Mouse (Mus musculus) neural tube, embryonic 14.5 days (tissue): ENCODE data around the gene Tbx21. TPM values are rescaled to one million over a fixed set of nuclear protein-coding genes. Genes with fewer than 3 reads are reported as not detected.

Experiments
- ATAC-seq: fragments of 200-750 bp; cut with Nextera tagmentation; 2 replicates; pipeline ENCODE4 v1.8.0; 2017; ENCODE audit warnings: low read depth, mild to moderate bottlenecking, moderate TSS enrichment, moderate library complexity
- H3K27ac ChIP-seq: fragments of 300-500 bp; sonication (generic); 2 replicates; pipeline ENCODE4 v1.5.1; 2014; ENCODE audit warnings: low read depth, mild to moderate bottlenecking, control low read depth, low read length, moderate library complexity, mixed read lengths
- H3K27me3 ChIP-seq: fragments of 300-500 bp; sonication (generic); 2 replicates; pipeline ENCODE4 v1.6.1; 2014; ENCODE audit warnings: low read length; ENCODE audit not compliant: control insufficient read depth, insufficient read depth
- H3K36me3 ChIP-seq: fragments of 300-500 bp; sonication (generic); 2 replicates; pipeline ENCODE4 v1.6.1; 2014; ENCODE audit warnings: low read length, mixed read lengths; ENCODE audit not compliant: control insufficient read depth, insufficient read depth
- H3K4me1 ChIP-seq: fragments of 300-500 bp; sonication (generic); 2 replicates; pipeline ENCODE4 v1.6.1; 2014; ENCODE audit warnings: low read length; ENCODE audit not compliant: control insufficient read depth, insufficient read depth
- H3K4me2 ChIP-seq: fragments of 300-500 bp; sonication (generic); 2 replicates; pipeline ENCODE4 v1.6.1; 2014; ENCODE audit warnings: mild to moderate bottlenecking, low read depth, low read length, control low read depth
- H3K4me3 ChIP-seq: fragments of 300-500 bp; sonication (generic); 2 replicates; pipeline ENCODE4 v1.5.1; 2014; ENCODE audit warnings: low read depth, low read length, control low read depth, mixed read lengths
- H3K9ac ChIP-seq: fragments of 300-500 bp; sonication (generic); replicated peaks from 2 replicates; pipeline ENCODE4 v1.6.1; 2014; ENCODE audit warnings: low read depth, mild to moderate bottlenecking, control low read depth, low read length, mixed read lengths
- H3K9me3 ChIP-seq: fragments of 300-500 bp; sonication (generic); 2 replicates; pipeline ENCODE4 v1.6.1; 2016; ENCODE audit warnings: low read length; ENCODE audit not compliant: control insufficient read depth
- WGBS: fragments of 180-500 bp; shearing (Covaris S2); extraction: QIAGEN DNeasy Blood & Tissue Kit; methylation state at CpG from one replicate; pipeline ENCODE4 v1.1.7; 2014; 5-methylcytosine and 5-hydroxymethylcytosine counted together
- polyA plus RNA-seq: library from polyadenylated mRNA; unstranded; fragments of >200 nt; fragmentation: Nextera tagmentation; extraction: Ambion mirVana; gene quantifications from 2 replicates; pipeline ENCODE4 v1.2.1, GENCODE M21; 2014

Tbx21 gene
- polyA plus RNA-seq, 1 experiment from 2014 or later = 0.21 TPM

GRCm38 (mm10) chr11:97104091-97104483, 11.0 kb downstream of the Tbx21 start:
- Histone ChIP-seq H3K27me3 (no peaks in the 10 kb centered on the region), H3K9ac (no peak overlapping the region), H3K27ac (no peak overlapping the region), H3K4me3 (no peak overlapping the region), H3K9me3 (no peaks in the 10 kb centered on the region), H3K4me1 (no peaks in the 10 kb centered on the region), H3K36me3 (no peaks in the 10 kb centered on the region), H3K4me2 (no peak overlapping the region)
- 93% methylated on average over 9 of the region's 9 CpGs for WGBS
- no peak for ATAC-seq

GRCm38 (mm10) chr11:97103163-97104090, 11.7 kb downstream of the Tbx21 start:
- H3K9me3 ChIP-seq = no peaks in the 10 kb centered on the region
- H3K36me3 ChIP-seq = no peaks in the 10 kb centered on the region
- H3K27me3 ChIP-seq = no peaks in the 10 kb centered on the region
- no peak overlapping the region for H3K9ac ChIP-seq
- H3K4me3 ChIP-seq = no peak overlapping the region
- H3K27ac ChIP-seq = no peak overlapping the region
- ATAC-seq = no peak
- no peak overlapping the region for H3K4me2 ChIP-seq
- H3K4me1 ChIP-seq = no peaks in the 10 kb centered on the region
- 95% methylated on average over 10 of the region's 10 CpGs for WGBS

GRCm38 (mm10) chr11:97101722-97102121, 13.4 kb downstream of the Tbx21 start:
- no peaks in the 10 kb centered on the region for H3K27me3 ChIP-seq
- H3K27ac ChIP-seq = no peak overlapping the region
- WGBS = 21% methylated on average over 9 of the region's 9 CpGs
- H3K4me2 ChIP-seq = no peak overlapping the region
- H3K4me1 ChIP-seq = no peaks in the 10 kb centered on the region
- no peaks in the 10 kb centered on the region for H3K36me3 ChIP-seq
- no peaks in the 10 kb centered on the region for H3K9me3 ChIP-seq
- H3K9ac ChIP-seq = no peak overlapping the region
- no peak overlapping the region for H3K4me3 ChIP-seq
- no peak for ATAC-seq

- no peak overlapping the region for H3K4me2 ChIP-seq
- H3K4me3 ChIP-seq = no peak overlapping the region
- WGBS = 24% methylated on average over 18 of the region's 18 CpGs
- H3K9me3 ChIP-seq = no peaks in the 10 kb centered on the region
- H3K27me3 ChIP-seq = no peaks in the 10 kb centered on the region
- H3K9ac ChIP-seq = no peak overlapping the region
- ATAC-seq = no peak
- H3K27ac ChIP-seq = no peak overlapping the region
- no peaks in the 10 kb centered on the region for H3K4me1 ChIP-seq
- no peaks in the 10 kb centered on the region for H3K36me3 ChIP-seq
These were observed 16.3 kb downstream of the Tbx21 start for GRCm38 (mm10) chr11:97098791-97099190.

- Histone ChIP-seq H3K9me3 (no peaks in the 10 kb centered on the region), H3K27me3 (no peaks in the 10 kb centered on the region), H3K4me3 (no peak overlapping the region), H3K9ac (no peak overlapping the region), H3K4me1 (no peaks in the 10 kb centered on the region), H3K4me2 (no peak overlapping the region), H3K27ac (no peak overlapping the region), H3K36me3 (no peaks in the 10 kb centered on the region)
- WGBS = 62% methylated on average over 2 of the region's 2 CpGs
- ATAC-seq = no peak
These were observed 20.5 kb downstream of the Tbx21 start for GRCm38 (mm10) chr11:97094600-97094999.

- Histone ChIP-seq H3K9me3 (no peaks in the 10 kb centered on the region), H3K9ac (no peak overlapping the region), H3K36me3 (no peaks in the 10 kb centered on the region), H3K27me3 (no peaks in the 10 kb centered on the region), H3K4me3 (no peak overlapping the region), H3K4me1 (0 out of 2 replicates have a peak, but pooled peaks cover 3% of the 10 kb centered on the region), H3K4me2 (no peak overlapping the region), H3K27ac (no peak overlapping the region)
- no peak for ATAC-seq
- 80% methylated on average over 6 of the region's 6 CpGs for WGBS
These were observed 28.8 kb downstream of the Tbx21 start for GRCm38 (mm10) chr11:97086365-97086764.

GRCm38 (mm10) chr11:97084821-97085505, 30.2 kb downstream of the Tbx21 start:
- whole genome bisulfite sequencing = 89% methylated on average over 15 of the region's 15 CpGs
- Histone ChIP-seq H3K36me3 (no peaks in the 10 kb centered on the region), H3K9me3 (no peaks in the 10 kb centered on the region), H3K4me1 (0 out of 2 replicates have a peak, but pooled peaks cover 3% of the 10 kb centered on the region), H3K27ac (no peak overlapping the region), H3K27me3 (no peaks in the 10 kb centered on the region), H3K4me3 (no peak overlapping the region), H3K4me2 (no peak overlapping the region), H3K9ac (no peak overlapping the region)
- no peak for ATAC-seq

GRCm38 (mm10) chr11:97083401-97084140, 31.6 kb downstream of the Tbx21 start:
- Histone ChIP-seq H3K27me3 (no peaks in the 10 kb centered on the region), H3K36me3 (no peaks in the 10 kb centered on the region), H3K4me3 (no peak overlapping the region), H3K9me3 (no peaks in the 10 kb centered on the region), H3K9ac (no peak overlapping the region), H3K4me1 (0 out of 2 replicates have a peak, but pooled peaks cover 3% of the 10 kb centered on the region), H3K4me2 (no peak overlapping the region), H3K27ac (no peak overlapping the region)
- 38% methylated on average over 22 of the region's 22 CpGs for WGBS
- no peak for ATAC-seq
